Comparison of ENCODE assay signal across 25 mouse cellular contexts in the genomic region with DNA sequence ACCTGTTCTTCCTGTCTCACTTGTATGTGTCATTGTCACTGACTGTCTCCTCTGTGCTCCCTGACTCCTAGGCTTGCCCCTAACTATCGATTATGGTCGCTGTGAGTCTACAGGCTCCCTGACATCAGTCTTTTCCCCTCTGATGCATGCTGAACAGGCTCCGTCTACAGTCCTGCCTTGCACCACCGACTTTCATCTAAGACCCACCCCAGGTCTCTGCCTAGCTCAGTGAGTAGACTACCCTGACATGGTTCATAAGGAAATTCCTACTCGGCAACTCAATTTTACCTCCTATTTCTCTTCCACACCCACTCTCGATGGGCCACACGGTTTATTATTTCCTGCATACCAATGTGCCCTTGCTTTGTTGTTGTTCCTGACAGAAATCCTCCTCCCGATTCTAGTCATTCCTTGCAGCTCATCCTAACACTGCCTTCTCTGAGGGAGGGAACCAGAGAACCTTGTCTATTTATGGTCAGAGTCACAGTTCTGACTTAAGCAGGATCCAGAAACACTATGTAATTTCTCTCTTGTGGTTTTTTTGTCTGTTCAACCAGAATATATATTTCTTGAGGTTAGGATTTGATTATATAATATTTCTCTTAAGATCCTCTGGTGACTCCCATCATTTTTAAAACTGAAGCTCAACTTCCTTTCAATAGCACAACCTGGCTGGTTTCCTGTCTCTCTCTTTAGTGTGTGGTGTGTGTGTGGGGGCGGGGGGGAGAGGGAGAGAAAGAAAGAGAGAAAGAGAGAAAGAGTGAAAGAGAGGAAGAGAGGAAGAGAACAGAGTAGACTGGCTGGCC. TPM values are rescaled to one million over a fixed set of nuclear protein-coding genes. Genes with fewer than 3 reads are reported as not detected.
DNase-seq lines count a peak whose midpoint lies in the region; TF ChIP-seq lines count a peak whose summit lies in the region.
"Had no signal": no experiment of that assay in that cellular context is flagged by ENCODE, and none has a peak within 500 bp of the region (broad histone marks: within the 10 kb centered on the region; RNA-seq: fewer than 3 reads in every experiment).

No protein-coding gene starts in this region.

- no peak for TF ChIP-seq POLR2A in spleen, adult 2 months (IDR thresholded peaks at IDR 0.05; ENCODE audit: low read depth, low read length)
- no peak for TF ChIP-seq POLR2A in embryonic fibroblast, embryonic 13.5 days (IDR thresholded peaks at IDR 0.05; ENCODE audit: low read depth, low read length)

- H3K27me3 ChIP-seq in spleen, adult 2 months (ENCODE audit: control insufficient read depth, insufficient read depth, low read length) = no peaks in the 10 kb centered on the region
- H3K27me3 ChIP-seq: CH12.LX; forebrain, embryonic 13.5 days; hindbrain, embryonic 12.5 days; lung, embryonic 15.5 days had no signal

- peaks cover 3% of the 10 kb centered on the region; the same call in 1 of the 2 replicates for H3K4me1 ChIP-seq in spleen, adult 2 months (ENCODE audit: control insufficient read depth, insufficient read depth, insufficient read length)
- peaks cover 8% of the 10 kb centered on the region for H3K4me1 ChIP-seq in embryonic fibroblast, embryonic 13.5 days (ENCODE audit: control insufficient read depth, insufficient read depth, low read length)
- H3K4me1 ChIP-seq: embryonic facial prominence, embryonic 10.5 days; forebrain, embryonic 13.5 days; hindbrain, embryonic 12.5 days; lung, embryonic 15.5 days; midbrain, embryonic 10.5 days had no signal

- DNase-seq in frontal cortex, postnatal 36 days (ENCODE audit: low spot score in 2 of 2) = peak; percentile 35 to 51
- DNase-seq in frontal cortex, postnatal 14 days (ENCODE audit: low spot score in 2 of 2) = no peak
- peak; percentile 7 to 26 for DNase-seq in left cerebral cortex, adult 18-20 months (ENCODE audit: low spot score in 2 of 2)
- no peak for DNase-seq in left cerebral cortex, postnatal 4 days
- no peak for DNase-seq in spleen, adult 2 months (ENCODE audit: low read depth in 1 of 2, low spot score in 2 of 2)
- no peak for DNase-seq in spleen, adult 18-20 months
- DNase-seq in lung, postnatal 4 days = no peak
- DNase-seq: adrenal gland, postnatal 25 days; cerebellum, adult 2 months; cerebellum, postnatal 36 days; gastrocnemius, postnatal 36 days; heart, postnatal 10 days; kidney, postnatal 10 days; layer of hippocampus, postnatal 36 days had no signal

- H3K4me3 ChIP-seq in spleen, adult 2 months (ENCODE audit: extremely low read depth, insufficient read depth, insufficient read length) = no peak overlapping the region
- no peak overlapping the region for H3K4me3 ChIP-seq in embryonic fibroblast, embryonic 13.5 days (ENCODE audit: insufficient read depth, low read length)
- H3K4me3 ChIP-seq: embryonic facial prominence, embryonic 10.5 days; erythroblast, embryonic 14.5 days; forebrain, embryonic 13.5 days; hindbrain, embryonic 12.5 days; layer of hippocampus, adult 2 months; lung, embryonic 15.5 days; midbrain, embryonic 10.5 days had no signal

- 63% methylated on average over 9 of the region's 9 CpGs for WGBS in spleen, adult 2 months

- intact Hi-C loops in left cerebral cortex, postnatal 4 days (cut with DNase I) = no loop called here

- TF ChIP-seq CTCF in spleen, adult 2 months (IDR thresholded peaks at IDR 0.05; ENCODE audit: extremely low read depth, insufficient read depth, insufficient read length, insufficient replicate concordance) = no peak
- no peak for TF ChIP-seq CTCF in embryonic fibroblast, embryonic 13.5 days (IDR thresholded peaks at IDR 0.05; ENCODE audit: borderline replicate concordance, insufficient read depth, low read length)

- peak overlapping the region; percentile 66 for H3K27ac ChIP-seq in spleen, adult 2 months (ENCODE audit: insufficient read depth, low read length)
- H3K27ac ChIP-seq in embryonic fibroblast, embryonic 13.5 days (ENCODE audit: insufficient read depth, low read length) = peak overlapping the region; percentile 64
- H3K27ac ChIP-seq: embryonic facial prominence, embryonic 10.5 days; forebrain, embryonic 13.5 days; hindbrain, embryonic 12.5 days; layer of hippocampus, adult 2 months; liver, embryonic 14.5 days; lung, embryonic 15.5 days; macrophage; midbrain, embryonic 10.5 days had no signal

- peaks cover 1% of the 10 kb centered on the region; the same call in 1 of the 2 replicates for H3K36me3 ChIP-seq in spleen, adult 2 months (ENCODE audit: control insufficient read depth, insufficient read depth, low read length)

RNA-seq across cellular contexts. Expression of a gene that starts 18.2 kb away (rescaled TPM):
- 10 to 100 TPM; 46.4 to 46.7 TPM for total RNA-seq in left cerebral cortex, adult 18-20 months (2021)
- total RNA-seq in left cerebral cortex, postnatal 4 days (2021) = 10 to 100 TPM; 53.6 to 54.1 TPM
- 2.0 and 2.5 TPM in 2 replicates for polyA plus RNA-seq in spleen, adult 2 months (2012; rRNA removed)
- polyA plus RNA-seq in embryonic fibroblast, embryonic 13.5 days (2011; ENCODE audit: insufficient read length, low read depth, missing spikeins) = 15.5 and 15.6 TPM in 2 replicates

RNA-seq across cellular contexts. Expression of a gene that starts 44.3 kb away (rescaled TPM):
- total RNA-seq in left cerebral cortex, adult 18-20 months (2021) = 10 to 100 TPM; 73.6 to 81.9 TPM
- total RNA-seq in left cerebral cortex, postnatal 4 days (2021) = 10 to 100 TPM; 83.3 to 89.3 TPM
- polyA plus RNA-seq in spleen, adult 2 months (2012; rRNA removed) = 60.1 and 91.7 TPM in 2 replicates
- 53.5 and 57.7 TPM in 2 replicates for polyA plus RNA-seq in embryonic fibroblast, embryonic 13.5 days (2011; ENCODE audit: insufficient read length, low read depth, missing spikeins)

Comparison
In these comparisons a context has a peak if more than half of its experiments do, and no peak if none do; other contexts are left out.
1. DNase-seq: peak in frontal cortex, postnatal 36 days (2 of 2) and left cerebral cortex, adult 18-20 months (2 of 2); none in frontal cortex, postnatal 14 days (0 of 2), left cerebral cortex, postnatal 4 days (single experiment), spleen, adult 2 months (0 of 2), spleen, adult 18-20 months (0 of 2) and lung, postnatal 4 days (0 of 2).